Mouse (Mus musculus): ENCODE measurements around the gene Wfdc1.

Wfdc1 gene

DNA sequence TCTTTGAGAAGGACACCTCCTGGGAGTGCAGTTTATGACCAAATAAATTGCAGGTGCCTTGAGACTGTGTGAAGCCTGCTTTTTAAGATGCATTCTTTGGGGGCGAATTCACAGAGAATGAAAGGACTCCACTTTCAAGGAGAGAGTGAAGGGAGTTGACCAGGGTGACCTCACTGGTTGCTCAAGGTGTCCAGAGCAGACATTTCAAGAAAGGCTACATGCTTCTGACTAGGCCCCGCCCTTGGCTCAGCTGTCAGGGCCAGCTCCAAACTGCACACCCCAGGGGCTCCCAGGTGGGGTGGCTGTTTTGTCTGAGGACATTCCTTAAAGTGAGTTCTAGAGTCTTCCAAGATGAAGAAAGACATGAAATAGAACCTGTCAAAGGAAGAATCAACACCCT is 31.0 kb downstream of the Wfdc1 start:
- no peak for DNase-seq

DNA sequence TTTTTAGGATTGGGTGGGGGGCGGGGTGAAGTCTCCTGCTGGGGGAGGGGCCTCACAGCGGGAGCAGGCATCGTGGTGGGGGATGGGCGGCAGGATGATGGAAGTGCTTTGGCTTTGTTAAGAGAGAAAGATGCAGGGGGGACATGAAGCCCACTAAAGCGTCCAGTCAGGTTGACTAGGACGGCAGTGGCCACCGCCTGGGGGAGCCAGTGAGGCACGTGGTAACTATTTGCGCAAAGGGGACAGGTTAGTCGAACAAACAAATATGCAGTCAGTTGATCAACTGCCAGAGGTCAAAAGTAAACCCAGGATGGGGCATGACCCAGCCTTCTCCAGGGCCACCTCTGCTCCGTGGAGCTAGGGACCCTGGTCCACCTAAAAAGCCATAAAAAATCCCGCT is 32.8 kb downstream of the Wfdc1 start:
- peak; percentile 74 for DNase-seq

DNA sequence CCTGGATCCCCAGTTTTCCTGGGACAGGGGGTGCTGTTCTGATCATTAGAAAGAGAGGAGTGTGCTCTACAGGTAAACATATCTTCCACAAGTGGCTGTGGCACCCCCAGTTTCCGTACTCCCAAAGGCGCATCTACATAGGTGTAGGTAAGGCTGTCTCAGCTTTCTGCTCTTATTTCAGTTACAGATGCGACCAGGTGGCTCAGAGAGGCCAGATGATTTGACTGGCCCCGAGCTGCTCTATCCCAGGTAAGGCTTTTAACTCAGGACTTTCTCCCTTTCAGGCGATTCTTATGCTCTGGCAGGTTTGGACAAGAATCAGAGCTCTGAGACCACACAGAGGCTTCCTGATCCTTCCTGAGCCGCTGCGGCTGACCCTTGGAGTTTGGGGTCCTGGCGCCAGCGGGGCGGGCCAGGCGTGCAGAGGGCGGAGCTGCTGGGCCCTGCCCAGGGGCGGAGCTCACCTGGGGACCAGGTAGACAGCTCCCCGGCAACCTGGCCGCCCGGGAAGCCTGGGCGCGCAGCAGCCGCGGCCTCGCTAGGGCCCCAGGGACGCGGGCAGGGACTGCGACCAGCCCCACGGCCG is 33.5 kb downstream of the Wfdc1 start, which contains the start of gene Atp2c2:
TSS of gene Atp2c2 (plus strand) at position 461 of the 586 bp plus-strand sequence.
- DNase-seq, result peak; percentile 58

DNA sequence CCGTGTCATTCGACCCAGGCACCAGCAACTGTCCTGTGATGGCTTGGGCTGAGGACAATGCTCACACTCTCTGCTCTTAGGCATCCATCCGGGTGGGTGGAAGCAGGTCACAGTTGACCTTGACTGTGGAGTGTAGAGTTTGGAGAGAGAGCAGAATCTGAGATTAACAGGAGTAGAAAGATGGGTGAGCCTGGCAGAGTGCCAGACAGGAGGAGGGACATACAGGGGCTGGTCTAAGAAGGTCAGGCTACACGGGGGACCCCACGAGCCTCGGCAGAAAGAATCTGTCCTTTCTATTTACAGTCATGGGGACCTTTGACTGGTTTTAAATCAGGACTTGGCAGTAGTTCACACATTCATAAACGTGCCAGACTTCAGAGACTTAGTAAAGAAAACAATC is 36.8 kb downstream of the Wfdc1 start:
- no peak for DNase-seq

DNA sequence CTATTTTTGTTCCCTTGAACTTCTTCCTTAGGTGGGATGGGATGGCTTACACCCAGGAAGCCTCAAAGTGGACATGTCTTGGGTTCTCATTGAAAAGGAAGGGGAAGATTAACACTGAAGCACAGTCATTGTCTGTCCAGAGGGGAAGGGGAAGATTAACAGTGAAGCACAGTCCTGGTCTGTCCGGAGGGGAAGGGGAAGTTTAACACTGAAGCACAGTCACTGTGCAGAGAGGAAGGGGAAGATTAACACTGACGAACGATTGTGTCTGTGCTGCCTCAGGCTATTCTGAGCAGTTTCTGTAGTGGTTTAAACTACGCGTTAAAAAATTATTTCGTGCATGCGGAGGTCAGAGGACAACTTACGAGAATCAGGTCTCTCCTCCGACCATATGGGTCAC is 41.0 kb downstream of the Wfdc1 start:
- no peak for DNase-seq

DNA sequence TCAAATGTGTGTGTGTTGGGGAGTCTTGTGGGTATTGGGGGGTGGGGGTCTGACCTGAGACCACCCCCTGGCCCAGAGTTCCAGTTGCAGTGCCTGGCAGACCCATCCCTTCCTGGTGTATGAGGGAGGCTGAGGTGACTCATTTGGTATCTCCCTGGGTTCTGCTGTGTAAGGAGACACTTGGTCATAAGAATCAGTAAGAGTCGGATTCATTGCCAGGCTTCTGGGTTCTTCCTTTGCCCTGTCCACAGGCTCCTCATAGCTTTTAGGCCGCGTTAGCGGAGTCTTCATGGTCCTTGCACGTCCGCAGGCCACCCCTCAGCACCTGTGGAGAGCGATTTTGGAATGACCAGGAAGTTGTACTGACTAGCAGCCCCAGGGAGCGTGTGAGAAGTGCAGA is 42.3 kb downstream of the Wfdc1 start:
- DNase-seq, result no peak

DNA sequence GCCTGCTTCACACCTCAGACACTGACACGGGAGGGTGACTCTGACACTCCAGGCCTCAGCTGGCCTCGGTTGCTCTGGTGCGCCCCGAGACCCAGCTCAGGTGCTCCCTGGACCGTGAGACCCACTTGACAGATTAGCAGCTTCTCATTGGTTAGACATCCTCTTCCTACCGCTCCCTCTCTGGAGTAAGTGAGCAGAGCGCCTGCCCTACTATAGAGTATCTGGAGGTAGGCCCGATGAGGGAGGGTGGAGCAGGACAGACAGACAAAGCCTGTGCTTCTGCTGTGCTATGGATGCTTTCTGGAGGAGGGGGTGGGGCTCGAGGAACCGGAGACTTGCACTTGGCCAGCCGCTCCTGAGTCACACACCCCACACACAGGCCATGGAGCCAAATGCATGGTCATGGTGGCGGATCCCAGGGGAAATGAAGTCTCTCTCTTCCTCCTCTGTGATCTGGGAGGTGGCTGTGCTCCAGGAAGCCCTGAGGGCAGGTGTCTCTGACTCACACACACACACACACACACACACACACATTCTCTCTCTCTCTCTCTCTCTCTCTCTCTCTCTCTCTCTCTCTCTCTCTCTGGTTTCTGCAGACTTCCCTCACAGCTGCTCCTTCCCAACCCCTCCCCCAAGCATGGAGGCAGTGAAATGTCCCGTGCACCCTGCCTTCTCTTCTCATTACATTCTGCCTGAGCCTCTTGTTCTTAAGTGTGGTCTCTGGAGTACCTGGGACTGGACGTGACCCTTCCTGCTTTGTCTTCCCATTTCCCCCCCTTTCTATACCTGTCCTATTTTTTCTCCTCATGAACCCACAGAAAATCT is 42.9 kb downstream of the Wfdc1 start:
- DNase-seq, result no peak

DNA sequence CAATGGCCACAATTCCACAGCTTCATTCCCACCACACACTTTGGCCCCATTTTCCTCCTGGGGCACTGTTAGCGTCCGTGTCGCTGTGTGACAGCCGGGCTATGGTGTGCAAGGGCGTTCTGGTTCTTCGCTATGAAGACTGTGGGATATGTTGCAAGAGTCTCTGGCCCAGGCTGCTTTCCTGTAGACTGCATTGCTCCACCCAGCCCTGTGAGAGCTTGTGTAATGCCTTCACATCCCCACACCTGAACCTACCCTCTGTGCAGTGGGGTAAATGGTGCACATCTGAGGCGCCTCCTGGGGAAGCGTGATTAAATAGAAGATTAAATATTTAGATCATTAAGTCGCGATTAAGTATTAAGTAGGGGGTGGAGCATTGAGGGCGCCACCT is 43.5 kb downstream of the Wfdc1 start:
- no peak for DNase-seq

DNA sequence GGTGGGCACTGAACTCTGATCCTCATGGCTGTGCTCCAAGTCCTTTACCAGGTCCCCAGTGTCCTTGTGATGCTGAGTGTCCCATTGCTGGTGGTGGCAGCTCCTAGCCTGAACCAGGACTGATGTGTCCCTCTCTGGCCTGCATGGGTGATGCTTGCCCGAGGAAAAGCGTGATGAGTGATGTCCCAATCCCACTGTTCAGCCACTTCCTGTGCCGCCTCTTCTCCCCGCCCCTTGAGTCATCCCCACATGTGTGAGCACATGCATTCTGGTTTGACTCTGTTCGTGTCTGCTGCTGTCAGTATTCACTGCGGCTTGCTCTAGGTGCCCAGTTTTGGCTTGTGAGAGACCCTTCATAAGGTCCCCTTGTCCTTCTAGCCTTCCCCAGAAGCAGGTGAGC is 46.1 kb downstream of the Wfdc1 start:
- DNase-seq, result no peak

DNA sequence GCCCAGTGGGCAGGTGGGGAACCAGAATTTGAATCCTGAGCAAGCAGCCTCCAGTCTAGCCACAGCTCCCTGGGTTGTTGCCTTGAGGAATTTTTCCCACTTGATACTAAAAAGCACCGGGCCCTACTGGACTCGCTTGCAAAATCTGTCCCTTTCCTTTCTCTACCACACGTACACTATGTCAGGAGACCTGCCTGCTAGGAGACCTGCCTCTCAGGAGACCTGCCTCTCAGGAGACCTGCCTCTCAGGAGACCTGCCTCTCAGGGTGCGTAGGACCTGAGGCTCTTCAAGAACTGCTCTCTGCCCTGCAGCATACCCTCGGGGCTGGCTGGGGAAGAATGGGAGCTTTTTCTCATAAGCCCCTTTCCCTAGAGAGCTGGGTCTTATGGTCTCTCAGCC is 47.3 kb downstream of the Wfdc1 start:
- DNase-seq, result no peak

DNA sequence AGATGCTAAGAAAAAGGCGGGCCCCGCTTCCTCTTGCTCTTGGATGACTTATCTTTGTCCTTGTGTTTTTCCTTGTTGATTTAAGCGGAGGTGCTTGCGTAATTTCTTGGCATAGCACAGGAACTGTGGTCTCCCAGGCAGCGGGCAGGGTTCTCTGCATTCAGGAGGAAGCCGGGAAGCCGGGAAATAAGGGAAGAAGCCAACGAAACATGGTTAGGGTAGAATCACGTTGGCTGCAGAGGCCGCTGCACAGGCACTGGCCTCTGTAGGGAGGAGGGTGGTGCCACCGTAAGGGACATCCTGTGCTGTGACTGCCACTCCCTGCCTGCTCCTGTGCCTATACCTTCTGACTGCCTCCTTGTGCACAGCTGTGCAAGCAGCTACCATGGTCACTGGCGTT is 49.1 kb downstream of the Wfdc1 start:
- peak; percentile 59 for DNase-seq

DNA sequence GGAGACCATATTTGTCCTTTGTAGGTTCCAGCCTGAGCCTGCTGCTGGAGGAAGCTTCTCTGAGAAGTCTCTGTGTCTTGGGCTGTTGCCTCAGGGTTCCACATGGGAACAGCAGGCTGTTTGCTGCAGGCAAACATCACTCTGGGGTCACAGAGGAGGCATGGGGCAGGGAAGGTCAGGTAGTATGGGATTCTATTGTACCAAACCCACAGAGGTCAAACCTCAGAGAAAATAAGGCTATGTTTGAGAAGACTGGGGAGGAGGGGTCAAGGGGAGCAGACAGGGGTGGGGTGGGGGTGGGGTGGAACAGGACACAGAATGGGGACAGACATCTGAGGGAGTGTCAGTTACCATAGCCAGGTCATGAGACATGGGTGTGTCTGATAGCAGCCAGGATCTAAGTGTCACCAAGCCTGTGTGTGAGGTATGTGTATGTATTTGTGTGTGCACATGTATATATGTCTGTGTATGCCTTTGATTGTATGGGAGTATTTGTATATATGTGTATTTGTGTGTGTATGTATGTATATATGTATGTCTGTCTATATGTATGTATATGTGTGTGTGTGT is 50.6 kb downstream of the Wfdc1 start:
- no peak for DNase-seq

DNA sequence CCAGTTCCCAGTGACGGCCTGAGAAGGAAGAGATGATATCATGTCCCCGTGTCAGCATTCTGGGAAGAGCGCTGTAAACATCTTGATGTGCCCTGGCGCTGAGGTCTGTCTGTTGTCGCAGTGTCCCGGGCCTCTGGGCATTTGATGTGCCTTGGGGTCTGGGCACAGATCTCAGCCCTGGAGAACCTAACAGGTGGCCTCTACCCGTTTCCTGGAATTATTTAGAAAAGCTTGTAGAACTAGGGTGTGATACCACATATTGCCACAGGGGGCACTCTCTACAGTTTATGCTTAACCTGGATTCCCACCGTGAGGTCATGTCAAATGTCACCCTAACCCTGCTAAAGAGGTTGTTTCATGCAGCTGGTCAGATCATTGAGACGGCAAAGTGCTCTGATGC is 51.6 kb downstream of the Wfdc1 start:
- peak; percentile 50 for DNase-seq

DNA sequence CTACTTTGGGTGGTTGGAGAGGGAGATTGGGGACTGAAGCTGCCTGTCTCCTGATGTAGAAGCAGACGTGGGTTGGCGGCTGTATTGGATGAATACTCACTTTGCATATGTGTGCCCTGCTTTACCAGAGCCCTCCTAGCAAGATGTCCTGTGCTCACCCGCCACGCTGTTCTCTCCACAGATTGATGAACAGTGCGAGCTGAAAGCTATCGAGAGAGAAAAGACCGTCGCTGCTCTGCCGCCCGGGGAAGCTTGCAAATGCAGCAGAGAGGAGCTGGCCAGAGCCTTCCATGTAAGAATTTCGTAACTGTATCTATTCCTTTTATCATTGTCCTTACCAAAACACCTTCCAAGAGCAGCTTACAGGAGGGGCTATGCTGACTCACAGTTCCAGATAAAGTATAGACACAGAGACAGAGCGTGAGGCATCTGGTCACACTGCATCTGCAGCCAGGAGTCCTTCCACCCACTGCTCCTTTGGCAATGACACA is 52.9 kb downstream of the Wfdc1 start:
- no peak for DNase-seq

DNA sequence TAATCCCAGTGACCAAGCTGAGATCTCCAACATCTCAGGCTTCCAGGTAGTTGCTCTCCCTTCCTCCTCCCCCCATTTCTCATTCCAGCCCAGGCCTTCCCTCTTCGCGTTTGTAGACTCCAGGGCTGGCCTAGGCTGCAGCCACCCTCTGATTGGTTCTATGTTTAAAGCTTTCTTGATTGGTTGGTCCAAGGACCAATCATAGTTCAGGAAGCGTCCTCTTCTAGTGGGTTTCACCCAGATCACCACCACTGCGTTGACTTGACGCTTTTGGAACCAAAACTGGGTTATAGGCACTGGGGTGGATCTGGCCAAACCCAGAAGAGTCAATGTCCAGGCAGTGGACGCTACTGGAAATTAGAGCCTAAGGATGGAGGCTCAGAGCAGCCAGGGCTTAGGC is 56.2 kb downstream of the Wfdc1 start:
- DNase-seq, result no peak

DNA sequence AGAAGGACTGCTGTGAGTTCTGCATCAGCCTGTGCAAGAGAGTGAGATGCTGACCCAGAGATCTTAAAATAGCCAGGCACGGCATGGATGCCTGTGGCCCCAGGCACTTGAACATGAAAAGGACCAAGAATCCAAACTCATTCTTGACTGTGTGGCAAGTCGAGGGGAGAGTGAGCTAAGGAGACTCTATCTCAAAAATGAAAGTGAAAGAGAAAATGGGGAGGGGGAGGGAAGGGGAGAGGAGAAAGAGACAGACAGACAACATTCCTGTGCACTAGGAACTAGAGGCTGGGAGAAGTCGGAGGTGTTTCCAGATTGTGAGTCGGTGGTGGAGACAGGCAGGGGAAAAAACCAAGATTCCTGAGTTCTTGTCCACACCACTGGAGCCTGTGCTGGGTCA is 57.5 kb downstream of the Wfdc1 start:
- no peak for DNase-seq

DNA sequence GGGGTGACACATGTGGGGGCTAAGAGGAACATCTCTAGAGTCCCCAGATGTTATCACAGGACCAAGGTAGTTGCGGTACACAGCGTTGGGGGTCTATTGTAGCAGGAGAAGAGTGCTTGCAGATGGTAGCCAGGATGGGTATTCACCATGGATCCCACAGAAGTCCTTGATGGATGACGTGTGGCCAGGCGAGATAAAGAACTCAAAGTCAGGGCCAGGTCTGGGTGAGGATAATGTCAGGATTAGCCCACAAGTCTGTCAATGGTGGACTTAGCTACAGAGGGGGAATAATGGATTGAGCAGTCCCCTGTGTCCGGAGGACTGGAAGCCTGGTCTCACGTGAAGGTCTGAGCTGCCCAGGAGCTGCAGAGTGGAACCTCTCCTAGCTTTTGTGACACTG is 58.4 kb downstream of the Wfdc1 start:
- DNase-seq, result no peak

DNA sequence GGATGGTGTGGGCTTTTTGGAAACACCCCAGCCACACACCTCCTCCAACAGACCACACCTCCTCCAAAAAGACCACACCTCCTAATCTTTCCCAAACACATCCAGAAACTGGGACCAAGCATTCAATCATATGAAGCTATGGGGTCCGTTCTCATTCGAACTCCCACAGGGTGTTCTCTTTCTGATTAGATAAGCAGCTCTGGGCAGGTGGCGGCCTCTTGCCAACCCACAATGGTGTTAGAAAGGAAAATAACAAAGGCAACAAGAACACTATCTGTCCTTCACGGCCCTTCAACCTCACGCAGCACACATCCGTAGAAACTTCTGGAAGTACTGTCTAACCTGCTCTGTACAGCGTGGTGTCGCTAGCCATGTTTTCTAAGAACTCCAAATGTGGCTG is 60.9 kb downstream of the Wfdc1 start:
- no peak for DNase-seq

DNA sequence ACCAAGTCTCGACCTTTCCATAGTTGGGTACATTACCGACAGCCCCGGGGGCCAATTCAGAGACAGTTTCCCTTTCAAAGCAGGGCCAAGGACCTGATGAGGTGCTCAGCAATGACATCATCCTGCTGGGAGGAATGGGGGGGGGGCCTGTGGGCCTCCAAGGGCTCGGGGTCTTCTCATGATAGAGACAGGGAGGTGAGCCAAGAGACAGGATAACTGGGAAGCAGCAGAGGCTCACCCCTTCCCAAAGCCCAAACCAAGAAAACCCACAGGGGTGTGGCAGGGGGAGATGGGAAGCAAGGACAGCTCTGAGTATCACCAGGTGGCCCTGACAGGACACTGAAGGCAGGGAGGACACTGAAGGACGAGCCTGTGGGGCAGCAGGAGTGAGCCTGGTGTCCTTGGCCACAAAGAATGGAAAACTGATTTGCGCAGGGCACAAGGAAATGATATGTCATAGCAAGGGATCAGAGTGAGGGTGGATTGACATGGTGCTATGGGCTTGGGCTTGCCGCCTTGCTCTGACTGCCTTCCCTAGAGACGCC is 62.3 kb downstream of the Wfdc1 start:
- DNase-seq, result no peak

DNA sequence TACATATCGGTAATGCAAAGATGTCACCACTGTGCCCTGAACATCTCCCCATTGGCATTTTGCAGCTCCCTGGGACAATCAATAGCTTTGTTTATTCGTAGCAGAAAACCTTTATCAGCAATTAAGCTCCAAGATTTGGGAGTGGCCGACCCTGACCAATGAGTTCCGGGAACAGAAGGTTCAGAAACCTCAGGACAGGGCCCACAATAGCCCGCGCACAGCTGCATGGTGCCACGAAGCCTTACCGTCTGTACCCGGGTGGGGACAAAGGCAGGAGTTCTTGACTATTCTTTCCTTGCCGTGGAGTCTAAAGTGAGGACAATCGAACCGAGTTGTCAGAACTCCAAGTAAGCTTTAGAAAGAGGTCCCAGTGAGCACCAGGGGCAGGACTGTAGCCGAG is 65.9 kb downstream of the Wfdc1 start:
- DNase-seq, result no peak

DNA sequence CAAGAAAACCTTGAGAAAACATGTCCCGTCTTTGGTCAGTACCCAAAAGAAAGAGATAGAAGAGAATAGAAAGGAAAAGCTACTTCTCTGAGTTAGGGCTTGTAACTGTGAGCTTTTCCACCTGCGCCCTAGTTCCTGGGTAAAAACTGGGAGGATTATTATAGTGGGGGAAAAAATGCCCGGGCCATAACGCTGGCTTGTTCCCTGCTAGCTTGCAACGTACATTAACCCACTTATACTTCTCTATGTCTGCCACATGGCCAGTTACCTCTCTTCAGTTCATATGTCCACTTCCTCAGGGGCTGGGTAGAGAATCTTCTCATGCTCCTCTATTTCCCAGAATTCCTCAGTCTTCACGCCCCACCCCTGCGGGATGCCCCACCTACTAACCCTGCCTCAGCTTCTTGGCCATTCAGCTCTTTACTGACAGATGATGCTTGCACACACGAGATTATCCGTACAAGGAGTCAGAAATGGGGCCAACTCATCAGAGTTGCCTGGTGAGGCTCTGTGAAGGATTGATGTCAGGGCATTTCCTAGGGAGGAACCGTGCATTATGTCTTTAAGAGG is 70.3 kb downstream of the Wfdc1 start:
- no peak for DNase-seq

DNA sequence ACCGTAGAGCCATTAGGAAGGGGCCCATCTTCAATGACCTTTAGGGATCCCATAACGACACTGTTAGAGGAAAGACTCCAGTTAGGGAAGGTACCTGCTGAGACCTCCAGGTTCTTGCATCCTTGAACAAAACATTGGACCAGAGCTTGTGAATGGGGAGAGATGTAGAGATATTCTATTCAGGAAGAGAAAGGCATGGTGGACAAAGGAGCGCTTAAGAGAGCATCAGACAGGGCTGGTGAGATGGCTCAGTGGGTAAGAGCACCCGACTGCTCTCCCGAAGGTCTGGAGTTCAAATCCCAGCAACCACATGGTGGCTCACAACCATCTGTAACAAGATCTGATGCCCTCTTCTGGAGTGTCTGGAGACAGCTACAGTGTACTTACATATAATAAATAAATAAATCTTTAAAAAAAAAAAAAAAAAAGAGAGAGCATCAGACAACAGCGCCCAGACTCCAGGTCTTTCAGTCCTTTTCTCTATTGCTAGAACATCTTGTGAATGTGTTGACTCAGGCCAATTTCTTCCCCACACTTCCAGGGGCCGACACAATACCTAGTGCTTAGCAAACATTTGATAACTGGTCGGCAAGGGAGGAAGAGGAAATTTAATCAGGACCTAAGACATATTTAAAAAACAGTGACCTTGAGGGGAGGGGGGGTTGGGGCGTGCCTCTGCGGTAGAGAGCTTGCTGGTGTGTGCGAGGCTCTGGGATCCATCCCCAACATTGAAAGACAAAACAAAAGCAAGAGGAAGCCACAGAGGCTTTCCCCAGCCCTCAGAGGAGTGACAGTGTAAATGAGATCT is 71.1 kb downstream of the Wfdc1 start:
- no peak for DNase-seq

Data from kidney, adult 9 months (tissue).